Mouse (Mus musculus) cerebellum, adult 2 months (tissue): ENCODE data around the gene Fcho2.

Experiments
- CTCF ChIP-seq: fragments of 200-500 bp; IDR thresholded peaks from 2 replicates; pipeline ENCODE4 v1.5.1; 2011; ENCODE audit warnings: low read depth, mild to moderate bottlenecking, control low read depth, low read length, moderate library complexity, borderline replicate concordance; ENCODE audit not compliant: insufficient read depth
- POLR2A ChIP-seq: fragments of 200-500 bp; IDR thresholded peaks from 2 replicates; pipeline ENCODE4 v1.6.1; 2011; ENCODE audit warnings: low read length, control low read depth, borderline replicate concordance; ENCODE audit not compliant: insufficient read depth

- TF ChIP-seq POLR2A (no peak), CTCF (no peak)
These were observed 30.5 kb upstream of the Fcho2 start for GRCm38 (mm10) chr13:98845794-98846193.
